Mouse (Mus musculus) embryonic facial prominence, embryonic 10.5 days (tissue): ENCODE measurements around the gene Ttc6. TPM values are rescaled to one million over a fixed set of nuclear protein-coding genes. Genes with fewer than 3 reads are reported as not detected.

ENCODE experiments used
- DNase-seq: peaks from one replicate; pipeline ENCODE4 v3.0.0-alpha.2; 2017; ENCODE audit warnings: low spot score
- H3K27ac ChIP-seq: fragments of 300-500 bp; sonication (generic); replicated peaks from 2 replicates; pipeline ENCODE4 v1.5.1; 2016; ENCODE audit warnings: mild to moderate bottlenecking
- H3K27me3 ChIP-seq: fragments of 300-500 bp; sonication (generic); replicated peaks from 2 replicates; pipeline ENCODE4 v1.6.1; 2016; ENCODE audit warnings: low read depth, mild to moderate bottlenecking; ENCODE audit not compliant: poor library complexity, severe bottlenecking
- H3K36me3 ChIP-seq: fragments of 300-500 bp; sonication (generic); replicated peaks from 2 replicates; pipeline ENCODE4 v1.6.1; 2016; ENCODE audit warnings: mild to moderate bottlenecking, moderate library complexity
- H3K4me1 ChIP-seq: fragments of 300-500 bp; sonication (generic); 2 replicates; pipeline ENCODE4 v1.6.1; 2016
- H3K4me3 ChIP-seq: fragments of 300-500 bp; sonication (generic); 2 replicates; pipeline ENCODE4 v1.5.1; 2016; ENCODE audit warnings: mild to moderate bottlenecking, moderate library complexity
- H3K9me3 ChIP-seq: fragments of 300-500 bp; sonication (generic); 2 replicates; pipeline ENCODE4 v1.6.1; 2016; ENCODE audit warnings: mild to moderate bottlenecking
- WGBS: fragments of 180-500 bp; shearing (Covaris S2); methylation state at CpG from one replicate; pipeline ENCODE4 v1.1.7; 2016; 5-methylcytosine and 5-hydroxymethylcytosine counted together
- polyA plus RNA-seq: library from polyadenylated mRNA; unstranded; fragments of >200 nt; fragmentation: Nextera tagmentation; extraction: Ambion mirVana; gene quantifications from 2 replicates; pipeline ENCODE4 v1.2.1, GENCODE M21; 2016

Ttc6 gene
- polyA plus RNA-seq, 1 experiment from 2014 or later, result 0.34 TPM

DNA sequence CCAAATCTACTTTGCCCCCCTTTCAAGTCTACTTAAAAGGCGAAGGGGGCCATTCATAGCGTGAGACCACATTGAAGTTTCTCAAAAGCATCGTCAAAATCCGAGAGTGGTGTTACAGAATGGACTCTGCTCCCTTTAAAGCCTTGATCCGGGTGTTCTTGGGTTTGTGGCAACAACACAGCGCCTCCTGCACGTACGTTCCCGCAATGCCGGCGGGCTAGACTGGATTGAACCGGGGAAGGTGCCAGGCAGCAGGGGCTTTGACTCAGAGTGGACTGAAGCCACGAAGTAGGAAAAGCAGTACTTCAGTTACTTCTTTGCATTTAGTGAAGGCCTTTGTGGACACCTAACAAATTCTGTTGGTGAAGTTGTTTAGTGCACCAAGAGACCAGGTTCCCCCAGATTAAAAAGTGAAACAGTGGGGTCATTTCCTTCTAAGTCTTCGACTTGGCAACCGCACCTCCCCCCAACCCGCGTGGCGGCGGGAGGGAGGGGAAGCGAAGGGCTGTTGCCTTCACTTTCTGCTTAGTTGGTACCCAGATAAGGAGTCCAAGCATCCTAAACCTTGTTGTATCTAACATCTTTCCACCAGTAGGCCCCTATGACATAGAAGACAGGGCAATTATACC, 15.4 kb upstream of the Ttc6 start:
- whole genome bisulfite sequencing, result under 1% methylated on average over 20 of the region's 20 CpGs
- H3K4me1 ChIP-seq, result peaks cover 33% of the 10 kb centered on the region
- no peak overlapping the region for H3K27ac ChIP-seq
- no peaks in the 10 kb centered on the region for H3K36me3 ChIP-seq
- no peaks in the 10 kb centered on the region for H3K9me3 ChIP-seq
- peaks cover 100% of the 10 kb centered on the region for H3K27me3 ChIP-seq
- no peak overlapping the region for H3K4me3 ChIP-seq
- DNase-seq, result peak; percentile 69

DNA sequence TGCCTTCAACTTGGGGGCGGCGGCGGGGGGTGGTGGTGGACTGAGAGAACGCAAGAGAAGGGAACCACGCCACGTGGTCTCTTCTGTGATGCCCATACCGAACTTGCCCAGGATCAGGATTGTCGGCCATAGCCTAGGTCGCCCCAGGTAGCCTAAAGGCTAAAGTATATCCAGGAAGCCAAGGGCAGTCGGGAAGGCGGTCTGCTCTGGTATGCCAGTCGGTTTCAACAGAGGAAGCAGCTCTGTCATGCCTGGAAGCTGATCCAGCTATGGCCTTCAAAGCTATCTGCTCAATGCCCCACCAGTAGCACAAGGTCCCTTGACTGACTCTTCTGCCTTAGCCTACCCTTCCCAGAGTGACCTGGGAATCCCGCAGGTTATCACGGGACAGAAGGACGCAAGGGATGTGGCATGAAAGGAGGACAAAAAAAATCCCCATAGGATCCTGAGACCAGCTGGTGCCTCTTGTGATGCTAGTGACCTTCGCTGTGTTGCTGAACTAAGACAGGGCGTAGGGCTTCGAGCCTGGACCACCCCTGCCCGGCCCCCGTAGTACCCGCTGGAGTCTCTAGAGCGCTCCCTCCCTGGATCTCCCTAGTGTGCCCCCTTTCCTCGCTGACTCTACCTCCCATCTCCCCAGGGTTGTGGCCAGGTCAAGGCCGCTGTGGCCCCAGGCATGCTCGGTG, 14.8 kb upstream of the Ttc6 start:
- Histone ChIP-seq H3K36me3 (no peaks in the 10 kb centered on the region), H3K4me3 (no peak overlapping the region; the same call in 1 of the 2 replicates), H3K27me3 (peaks cover 100% of the 10 kb centered on the region), H3K9me3 (no peaks in the 10 kb centered on the region), H3K27ac (no peak overlapping the region), H3K4me1 (peaks cover 33% of the 10 kb centered on the region)
- WGBS, result 1% methylated on average over 25 of the region's 25 CpGs
- peak; percentile 30 for DNase-seq

DNA sequence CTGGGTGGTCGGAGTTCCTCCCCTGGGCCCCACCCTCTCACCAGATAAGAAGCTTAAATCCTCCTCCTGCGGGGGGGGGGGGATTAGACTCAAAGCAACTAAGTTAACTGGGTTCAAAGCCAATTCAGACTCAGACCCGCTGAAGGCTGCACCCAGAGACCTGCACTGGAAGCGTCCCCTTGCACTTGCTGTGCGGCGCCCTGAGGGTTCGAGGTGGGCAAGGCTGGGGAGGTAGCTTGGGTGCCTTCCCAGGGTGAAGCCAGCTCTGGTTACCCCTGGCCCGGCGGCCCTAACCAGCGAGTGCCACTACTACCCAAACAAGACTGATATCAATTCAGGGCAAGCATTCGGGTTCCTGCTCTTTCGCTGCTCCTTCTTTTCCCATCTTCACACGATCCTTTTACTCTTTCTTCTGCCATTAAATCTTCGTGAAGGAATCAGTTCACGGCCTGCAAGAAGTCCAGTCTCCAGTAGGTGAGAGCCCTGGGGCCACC, 14.2 kb upstream of the Ttc6 start:
- peak; percentile 36 for DNase-seq

DNA sequence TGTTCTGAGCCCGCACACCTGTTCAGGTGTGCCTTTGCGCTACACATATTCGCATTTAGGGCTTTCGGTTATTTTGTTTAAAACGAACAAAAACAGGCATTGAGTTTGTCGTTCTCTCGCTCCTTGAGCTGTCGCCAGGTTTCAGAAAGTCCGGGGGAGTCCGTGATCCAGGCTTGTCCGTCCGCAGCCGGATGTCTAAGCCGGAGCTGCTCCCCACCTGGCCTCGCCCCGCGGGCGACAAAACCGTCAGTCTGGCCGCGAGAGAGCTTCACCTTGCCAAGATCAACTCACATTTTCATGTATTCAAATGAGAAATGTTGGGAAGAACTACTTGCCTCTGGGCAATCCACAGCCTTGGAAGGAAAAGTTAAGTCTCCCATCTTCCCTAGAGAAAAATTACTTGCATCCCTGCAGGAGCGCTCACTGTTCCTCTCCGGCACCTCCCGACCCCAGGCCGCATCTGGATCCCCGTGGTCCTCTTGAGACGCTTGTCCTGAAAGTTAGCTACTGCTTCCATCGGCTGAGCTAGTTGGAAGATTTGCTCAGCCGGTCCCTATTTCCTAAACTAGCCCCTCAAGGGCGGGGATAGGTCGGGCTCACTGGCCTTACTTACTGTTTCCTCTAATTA, 13.6 kb upstream of the Ttc6 start:
- H3K27me3 ChIP-seq, result peaks cover 100% of the 10 kb centered on the region
- H3K9me3 ChIP-seq, result no peaks in the 10 kb centered on the region
- H3K27ac ChIP-seq, result no peak overlapping the region
- H3K4me3 ChIP-seq, result no peak overlapping the region
- WGBS, result under 1% methylated on average over 31 of the region's 31 CpGs
- H3K4me1 ChIP-seq, result peaks cover 30% of the 10 kb centered on the region
- DNase-seq, result peak; percentile 59
- no peaks in the 10 kb centered on the region for H3K36me3 ChIP-seq

More for the DNA sequence above, 14.2 kb upstream of the Ttc6 start:
- peaks cover 100% of the 10 kb centered on the region for H3K27me3 ChIP-seq
- no peaks in the 10 kb centered on the region for H3K9me3 ChIP-seq
- peaks cover 33% of the 10 kb centered on the region for H3K4me1 ChIP-seq
- H3K36me3 ChIP-seq, result no peaks in the 10 kb centered on the region
- H3K27ac ChIP-seq, result no peak overlapping the region
- 2% methylated on average over 15 of the region's 15 CpGs for WGBS
- no peak overlapping the region; the same call in 1 of the 2 replicates for H3K4me3 ChIP-seq

DNA sequence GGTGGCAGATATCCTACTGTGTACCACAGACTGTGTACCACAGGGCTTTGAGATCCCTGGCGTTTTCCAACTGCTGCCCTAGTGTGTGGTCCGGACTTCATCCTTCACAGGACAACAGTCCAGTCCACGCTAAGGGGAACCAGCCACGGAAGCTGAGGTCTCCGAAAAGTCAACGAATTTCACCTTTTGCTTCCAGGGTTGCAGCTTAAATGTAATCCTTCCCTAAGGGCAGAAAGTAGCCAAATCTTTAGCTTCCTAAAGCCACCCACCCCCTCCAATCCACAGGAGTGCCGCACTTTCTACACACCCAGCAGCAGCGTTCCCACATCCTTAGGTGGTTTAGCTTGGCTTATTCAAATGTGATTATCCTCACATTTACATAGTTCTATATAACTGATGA, 13.0 kb upstream of the Ttc6 start:
- no peak overlapping the region for H3K27ac ChIP-seq
- H3K36me3 ChIP-seq, result no peaks in the 10 kb centered on the region
- DNase-seq, result no peak
- H3K9me3 ChIP-seq, result no peaks in the 10 kb centered on the region
- no peak overlapping the region for H3K4me3 ChIP-seq
- under 1% methylated on average over 8 of the region's 8 CpGs for WGBS
- peaks cover 25% of the 10 kb centered on the region for H3K4me1 ChIP-seq
- H3K27me3 ChIP-seq, result peaks cover 100% of the 10 kb centered on the region

DNA sequence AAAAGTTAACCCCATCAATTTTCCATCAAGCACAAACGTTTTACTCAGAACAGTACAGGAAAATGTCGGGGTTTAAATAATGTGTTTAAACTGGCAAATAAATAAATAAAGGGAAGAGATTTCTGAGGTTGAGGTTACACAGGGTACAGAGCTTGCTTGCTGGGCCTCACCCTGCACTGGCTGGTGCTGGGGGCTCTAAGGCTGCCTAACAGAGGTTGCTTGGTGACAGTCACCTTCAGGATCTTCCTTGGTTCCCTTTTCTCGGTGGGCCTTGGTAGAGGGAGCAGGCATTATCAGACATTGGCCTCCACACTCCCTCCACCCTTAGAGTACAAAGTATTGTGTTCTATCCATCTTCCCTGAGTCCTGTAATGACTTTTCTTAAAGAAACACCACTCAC, 11.6 kb upstream of the Ttc6 start:
- Histone ChIP-seq H3K4me3 (no peak overlapping the region), H3K9me3 (no peaks in the 10 kb centered on the region), H3K27me3 (peaks cover 98% of the 10 kb centered on the region), H3K27ac (no peak overlapping the region), H3K4me1 (peaks cover 12% of the 10 kb centered on the region), H3K36me3 (no peaks in the 10 kb centered on the region)
- no peak for DNase-seq
- WGBS, result 11% methylated on average over 3 of the region's 3 CpGs

DNA sequence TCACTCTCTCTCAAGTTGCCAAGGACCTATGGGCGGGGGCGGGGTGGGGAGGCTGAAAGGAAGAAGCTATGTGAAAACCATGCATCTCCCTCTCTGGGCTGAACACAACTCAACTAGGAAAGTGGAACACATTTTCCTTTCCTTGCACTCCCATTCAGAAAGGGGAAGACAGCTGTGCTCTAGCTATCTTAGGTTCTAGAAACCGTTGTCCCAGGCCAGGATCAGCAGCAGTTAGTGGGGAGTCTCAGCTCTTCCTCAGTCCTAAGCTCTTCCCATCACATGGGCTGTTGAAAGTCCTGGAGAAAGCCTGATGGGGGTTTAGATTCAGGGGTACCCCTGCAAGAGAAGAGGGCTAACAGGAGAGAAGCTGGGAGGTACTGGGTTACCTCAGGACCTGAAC, 9.8 kb upstream of the Ttc6 start:
- WGBS, result 32% methylated on average over 3 of the region's 3 CpGs

DNA sequence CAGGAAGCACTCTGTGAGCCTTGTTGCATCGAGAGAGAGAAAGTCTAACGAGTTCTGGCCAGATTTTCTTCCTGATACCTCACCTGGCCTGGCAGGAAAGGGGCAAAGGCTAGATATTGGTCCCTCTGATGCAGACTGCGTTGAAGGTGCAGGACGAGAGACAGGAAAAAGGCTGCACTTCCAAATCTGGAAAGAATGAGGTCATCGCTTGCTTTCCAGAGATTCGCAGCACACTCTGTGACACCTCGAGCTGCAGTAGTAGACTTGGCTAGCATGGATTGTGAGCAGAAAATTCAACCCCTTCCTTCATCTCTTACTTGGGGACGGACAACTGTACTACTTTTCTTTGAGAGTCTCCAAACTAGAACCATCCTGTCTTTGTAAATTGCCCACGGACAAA, 7.9 kb downstream of the Ttc6 start:
- Histone ChIP-seq H3K27ac (no peak overlapping the region), H3K4me3 (no peak overlapping the region), H3K27me3 (peaks cover 58% of the 10 kb centered on the region), H3K4me1 (peaks cover 7% of the 10 kb centered on the region; the same call in 1 of the 2 replicates), H3K36me3 (no peaks in the 10 kb centered on the region), H3K9me3 (no peaks in the 10 kb centered on the region)
- WGBS, result 33% methylated on average over 9 of the region's 9 CpGs
- DNase-seq, result no peak

More for the DNA sequence above, 9.8 kb upstream of the Ttc6 start:
- H3K36me3 ChIP-seq, result no peaks in the 10 kb centered on the region
- peaks cover 12% of the 10 kb centered on the region for H3K4me1 ChIP-seq
- no peaks in the 10 kb centered on the region for H3K9me3 ChIP-seq
- H3K27ac ChIP-seq, result no peak overlapping the region
- H3K4me3 ChIP-seq, result no peak overlapping the region
- H3K27me3 ChIP-seq, result peaks cover 80% of the 10 kb centered on the region
- no peak for DNase-seq

DNA sequence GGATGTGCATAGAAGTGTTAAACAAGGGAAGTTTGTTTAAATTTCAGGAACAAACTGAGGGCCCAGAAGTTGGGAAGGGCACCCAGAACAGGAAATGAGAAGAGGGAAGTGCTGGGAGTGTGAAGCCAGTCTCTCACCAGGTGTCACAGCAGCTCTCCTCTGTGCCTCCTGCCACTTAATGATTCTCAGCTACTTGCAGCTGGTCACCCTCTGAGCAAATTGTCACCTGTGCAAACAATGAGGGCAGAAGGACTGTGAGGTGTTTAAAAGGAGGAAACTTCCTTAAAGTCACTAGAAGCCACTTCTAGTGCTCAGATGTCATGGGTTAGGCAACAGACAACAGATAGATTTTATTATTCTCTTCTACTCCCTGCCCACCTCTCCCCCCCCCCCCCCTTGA, 8.5 kb downstream of the Ttc6 start:
- no peak for DNase-seq
- peaks cover 63% of the 10 kb centered on the region for H3K27me3 ChIP-seq
- no peak overlapping the region for H3K27ac ChIP-seq
- peaks cover 7% of the 10 kb centered on the region; the same call in 1 of the 2 replicates for H3K4me1 ChIP-seq
- H3K36me3 ChIP-seq, result no peaks in the 10 kb centered on the region
- no peak overlapping the region for H3K4me3 ChIP-seq
- no peaks in the 10 kb centered on the region for H3K9me3 ChIP-seq

DNA sequence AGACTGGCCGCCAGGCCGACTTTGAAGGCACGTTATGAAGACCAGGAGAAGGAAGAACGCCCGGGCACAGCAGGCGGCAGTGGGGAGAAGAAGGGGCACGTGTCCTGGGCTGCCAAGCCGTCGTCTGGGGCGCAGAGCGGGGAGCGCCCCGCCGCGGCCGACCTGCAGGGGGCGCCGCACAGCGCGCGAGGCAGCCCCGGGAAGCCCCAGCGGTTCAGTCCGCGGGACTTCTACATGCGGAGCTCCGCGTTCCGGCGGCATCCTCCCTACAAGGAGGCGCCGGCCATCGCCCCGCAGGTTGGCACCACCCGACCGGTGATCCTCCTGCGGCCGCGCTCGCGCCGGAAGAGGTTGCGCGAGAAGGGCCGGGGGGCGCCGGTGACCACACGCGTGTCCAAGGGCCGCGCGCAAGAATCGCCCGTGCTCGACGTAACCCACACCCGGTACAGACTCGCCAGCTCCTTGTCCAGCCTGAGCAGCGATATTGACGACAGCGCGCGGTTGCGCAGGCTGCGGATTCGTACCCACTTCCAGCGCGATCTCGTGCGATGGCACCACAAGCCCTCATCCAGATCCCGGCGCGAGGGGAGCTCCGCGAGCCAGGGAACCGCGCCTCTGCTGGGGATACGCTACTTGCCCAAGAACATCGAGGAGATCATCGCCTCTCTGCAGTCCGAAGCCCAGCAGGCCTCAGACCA, 12.2 kb downstream of the Ttc6 start:
- peak overlapping the region; percentile 65 for H3K4me3 ChIP-seq
- WGBS, result 1% methylated on average over 81 of the region's 81 CpGs
- H3K27me3 ChIP-seq, result peaks cover 67% of the 10 kb centered on the region
- H3K4me1 ChIP-seq, result peaks cover 7% of the 10 kb centered on the region; the same call in 1 of the 2 replicates
- H3K9me3 ChIP-seq, result no peaks in the 10 kb centered on the region
- peak overlapping the region; percentile 72 for H3K27ac ChIP-seq
- H3K36me3 ChIP-seq, result no peaks in the 10 kb centered on the region
- DNase-seq, result peak; percentile 82

DNA sequence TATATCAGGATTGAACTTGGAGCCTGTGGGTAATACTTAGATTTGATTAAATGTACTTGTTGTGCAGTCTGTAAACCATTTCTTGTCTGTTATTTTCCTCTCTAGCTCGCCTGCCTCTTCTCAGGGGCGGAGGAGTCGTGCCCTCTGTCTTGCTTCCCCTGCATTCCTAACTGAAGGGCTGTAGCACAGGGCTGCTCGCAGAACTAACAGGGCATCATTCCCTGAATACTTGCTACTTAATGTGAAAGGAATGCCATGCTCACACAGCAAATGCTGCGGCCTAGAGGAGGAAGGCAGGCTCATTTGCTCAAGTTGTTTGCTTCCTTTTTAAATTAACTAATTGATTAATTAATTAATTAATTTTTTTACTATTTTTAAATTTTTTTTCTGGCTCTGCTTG, 43.7 kb downstream of the Ttc6 start:
- H3K4me1 ChIP-seq, result no peaks in the 10 kb centered on the region
- peak; percentile 13 for DNase-seq
- H3K27ac ChIP-seq, result no peak overlapping the region
- 58% methylated on average over 5 of the region's 5 CpGs for WGBS
- no peaks in the 10 kb centered on the region for H3K36me3 ChIP-seq
- H3K9me3 ChIP-seq, result no peaks in the 10 kb centered on the region
- H3K4me3 ChIP-seq, result no peak overlapping the region
- no peaks in the 10 kb centered on the region for H3K27me3 ChIP-seq

DNA sequence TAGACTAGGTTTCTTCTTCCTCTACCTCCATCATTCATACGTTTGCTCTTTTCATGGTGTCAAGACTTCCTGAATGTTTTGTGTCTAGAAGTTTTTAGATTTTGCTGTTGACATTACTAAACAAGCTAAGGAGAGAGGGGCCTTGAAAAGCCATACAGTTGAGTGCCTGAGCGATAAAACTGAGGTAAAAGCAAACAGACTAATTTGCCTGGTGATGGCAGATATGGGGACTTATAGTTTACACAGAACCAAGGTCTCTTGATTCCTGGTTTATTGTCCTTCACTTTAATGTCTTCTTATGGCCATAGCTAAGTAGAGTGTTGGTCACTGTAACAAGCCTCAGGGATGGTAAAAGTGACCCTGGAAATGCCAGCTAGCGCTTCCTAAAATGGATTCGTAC, 51.2 kb downstream of the Ttc6 start:
- H3K4me3 ChIP-seq, result no peak overlapping the region
- no peak overlapping the region for H3K27ac ChIP-seq
- WGBS, result 92% methylated on average over 4 of the region's 4 CpGs
- H3K9me3 ChIP-seq, result no peaks in the 10 kb centered on the region
- H3K27me3 ChIP-seq, result no peaks in the 10 kb centered on the region
- H3K36me3 ChIP-seq, result no peaks in the 10 kb centered on the region
- DNase-seq, result no peak
- no peaks in the 10 kb centered on the region for H3K4me1 ChIP-seq
